Mouse (Mus musculus): ENCODE measurements around the gene Gpat2.

GRCm38 (mm10) chr2:127398738-127399137 is 26.3 kb upstream of the Gpat2 start:
- TF ChIP-seq CTCF (IDR thresholded peaks at IDR 0.05; ENCODE audit: borderline replicate concordance, control insufficient read depth, extremely low read depth, insufficient read depth, low read length, poor library complexity) (no peak), POLR2A (IDR thresholded peaks at IDR 0.05; ENCODE audit: control insufficient read depth, extremely low read depth, insufficient read depth, low read length, poor library complexity) (no peak)

Data from thymus, adult 2 months (tissue).